Mouse (Mus musculus) adrenal gland, postnatal 14 days (tissue): ENCODE data around the gene Pdxp. TPM values are rescaled to one million over a fixed set of nuclear protein-coding genes. Genes with fewer than 3 reads are reported as not detected.
A peak's percentile ranks its signal among the peaks of the same experiment; 100 is the strongest.

Experiments
- DNase-seq: peaks from one replicate; pipeline ENCODE4 v3.0.0; 2021; ENCODE audit warnings: mixed read lengths
- total RNA-seq: library from RNA; stranded (reverse); gene quantifications from 2 replicates; pipeline ENCODE4 v1.2.3, GENCODE M21; 2021

Pdxp gene
- total RNA-seq, 1 experiment from 2014 or later, result 4.4 TPM

DNA sequence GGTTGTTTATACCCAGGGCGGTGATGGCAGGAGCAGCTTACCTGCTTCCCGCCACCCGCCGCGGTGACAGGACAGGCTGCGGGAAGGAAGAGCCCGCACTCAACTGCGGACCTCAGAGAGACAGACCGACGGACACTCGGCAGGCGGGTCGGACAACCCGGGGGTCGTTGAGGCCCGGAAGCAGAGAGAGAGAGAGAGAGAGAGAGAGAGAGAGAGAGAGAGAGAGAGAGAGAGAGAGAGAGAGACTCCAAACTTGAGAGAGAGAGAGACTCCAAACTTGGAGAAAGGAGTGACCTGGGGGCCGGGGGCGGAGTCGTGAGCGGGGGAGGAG, 14.3 kb upstream of the Pdxp start, which contains the start of gene Gm49510:
Gene Gm49510 (plus strand): TSS at position 259 of the 331 bp plus-strand sequence.
- DNase-seq, result no peak

DNA sequence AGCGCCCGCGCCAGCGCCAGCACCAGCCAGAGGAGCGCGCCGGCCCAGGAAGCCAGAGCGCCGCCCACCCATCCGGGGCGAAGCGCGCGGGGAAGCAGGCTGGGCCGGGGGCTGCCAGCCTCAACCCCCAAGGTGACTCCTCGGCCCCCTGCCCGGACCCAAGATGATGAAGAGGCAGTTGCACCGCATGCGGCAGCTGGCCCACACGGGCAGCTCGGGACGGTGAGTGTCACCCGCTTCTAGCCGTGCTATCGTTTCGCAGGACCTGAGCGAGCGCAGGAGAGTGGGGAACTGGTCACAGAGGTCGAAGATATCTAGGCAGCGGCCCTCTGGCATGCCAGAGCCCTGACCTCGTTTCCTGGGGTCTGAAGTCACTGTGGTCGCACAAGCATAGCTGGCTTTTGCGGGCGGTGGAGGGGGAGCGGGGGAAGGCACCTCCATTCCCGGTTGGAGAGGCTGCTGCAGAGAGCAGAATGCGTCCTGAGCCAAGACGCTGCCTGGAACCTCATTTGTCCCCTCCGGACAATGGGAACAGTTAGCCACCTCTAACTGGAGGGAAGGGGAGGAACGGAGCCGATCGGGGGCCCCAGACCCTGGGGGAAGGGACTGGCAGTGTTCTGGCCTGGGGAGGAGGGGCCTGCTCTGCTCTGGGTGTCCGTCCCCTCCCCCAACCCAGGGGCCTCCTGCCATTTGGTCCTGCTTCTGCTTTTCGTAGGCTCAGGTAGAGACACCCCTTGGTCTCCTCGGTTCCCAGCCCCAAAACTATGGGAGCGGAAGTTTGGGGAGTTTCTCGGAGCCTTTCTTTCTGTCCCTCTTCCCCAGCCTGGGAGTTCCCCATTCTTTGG, 13.8 kb upstream of the Pdxp start, which contains the start of gene Sh3bp1:
Gene Sh3bp1 (plus strand): TSS at position 29 of the 845 bp plus-strand sequence.
- peak; percentile 81 for DNase-seq

DNA sequence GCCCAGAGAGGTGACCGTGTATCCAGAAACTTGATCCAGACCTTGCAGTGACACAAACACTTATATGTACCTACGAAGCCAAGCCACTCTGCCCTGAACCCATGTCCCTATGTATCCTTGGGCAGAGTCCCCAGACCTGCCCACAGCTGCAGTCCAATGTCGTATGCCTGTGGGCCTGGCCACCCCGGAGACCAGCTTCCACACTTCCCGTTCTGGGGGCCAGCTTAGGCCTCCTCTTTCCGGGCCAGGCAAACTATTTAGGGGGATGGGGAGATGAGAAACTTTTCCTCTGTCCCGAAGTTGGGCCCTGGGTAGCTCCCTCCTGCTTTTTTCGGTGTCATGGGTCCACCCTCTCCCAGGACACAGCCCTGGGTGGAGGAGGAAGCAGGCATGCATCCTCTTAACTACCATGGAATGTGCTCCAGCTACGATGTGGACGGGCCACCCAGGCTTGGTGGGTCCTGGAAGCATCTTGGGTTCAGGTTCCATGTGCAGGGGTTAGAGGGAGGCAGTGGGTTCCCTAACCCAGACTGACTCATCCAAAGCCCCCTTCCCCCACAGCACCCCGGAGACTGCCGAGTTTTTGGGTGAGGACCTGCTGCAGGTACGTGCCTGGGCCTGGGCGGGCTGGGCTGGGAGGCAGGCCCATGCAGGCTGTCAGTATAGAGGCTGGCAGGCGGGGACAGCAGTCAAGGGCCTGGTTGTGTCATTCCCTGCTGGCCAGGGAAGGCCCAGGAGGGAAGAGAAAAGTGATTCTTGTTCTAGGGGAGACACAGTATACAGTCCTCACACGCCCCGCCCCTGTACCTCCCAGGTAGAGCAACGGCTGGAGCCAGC, 12.9 kb upstream of the Pdxp start:
- no peak for DNase-seq

DNA sequence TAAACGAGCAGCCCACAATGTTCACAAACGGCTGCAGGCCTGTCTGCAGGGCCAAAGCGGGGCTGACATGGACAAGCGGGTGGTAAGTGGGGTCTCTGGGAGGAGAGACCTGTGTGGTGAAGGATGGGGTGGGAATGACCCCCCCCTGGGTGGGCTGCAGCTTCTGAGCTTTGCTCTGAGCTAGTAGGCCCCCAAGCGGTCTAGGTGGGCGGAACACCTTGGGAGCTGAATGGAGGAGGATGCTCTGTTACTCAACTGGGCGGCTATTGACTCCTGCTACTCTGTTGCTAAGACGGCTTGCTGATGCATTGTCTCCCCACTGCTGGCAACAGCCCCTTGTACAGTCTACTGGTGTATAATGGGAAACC, 12.3 kb upstream of the Pdxp start:
- DNase-seq, result no peak

DNA sequence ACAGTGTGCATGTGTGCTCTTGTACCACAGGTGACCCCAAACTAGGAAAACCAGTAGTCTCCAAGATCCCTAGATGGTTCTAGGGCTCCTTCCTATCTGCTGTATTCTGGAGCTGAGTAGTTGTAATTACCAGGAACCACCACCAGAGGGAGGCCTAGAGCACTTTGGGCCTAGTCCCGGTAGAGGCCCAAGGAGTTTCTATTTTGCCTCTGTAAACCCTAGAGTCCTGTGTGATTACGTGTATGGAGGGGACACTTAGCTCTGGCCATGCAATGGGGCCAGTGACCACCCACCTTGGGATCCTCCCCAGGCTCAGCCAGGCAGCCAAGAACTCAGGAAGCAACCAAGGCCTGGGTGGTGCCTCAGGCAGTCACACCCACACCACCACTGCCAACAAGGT, 10.5 kb upstream of the Pdxp start:
- DNase-seq, result peak; percentile 90

DNA sequence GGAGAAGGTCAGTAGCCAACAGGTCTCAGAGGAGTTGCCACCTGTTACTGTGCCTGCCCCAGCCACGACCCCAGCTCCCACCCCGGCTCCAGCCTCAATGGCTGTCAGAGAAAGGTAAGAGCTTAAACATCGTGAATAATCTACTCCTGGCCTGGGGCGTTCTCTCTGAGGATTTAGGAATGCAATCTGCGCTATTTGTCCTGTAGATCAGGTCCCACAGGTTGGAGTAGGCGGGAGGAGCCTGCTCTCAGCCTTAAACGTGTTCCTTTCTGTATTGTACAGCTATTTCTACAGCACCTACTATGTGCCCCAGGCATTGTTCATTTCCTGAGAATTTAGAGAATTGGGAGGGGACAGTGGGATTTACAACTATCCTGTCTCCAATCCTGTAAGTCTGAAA, 5.3 kb upstream of the Pdxp start:
- no peak for DNase-seq

DNA sequence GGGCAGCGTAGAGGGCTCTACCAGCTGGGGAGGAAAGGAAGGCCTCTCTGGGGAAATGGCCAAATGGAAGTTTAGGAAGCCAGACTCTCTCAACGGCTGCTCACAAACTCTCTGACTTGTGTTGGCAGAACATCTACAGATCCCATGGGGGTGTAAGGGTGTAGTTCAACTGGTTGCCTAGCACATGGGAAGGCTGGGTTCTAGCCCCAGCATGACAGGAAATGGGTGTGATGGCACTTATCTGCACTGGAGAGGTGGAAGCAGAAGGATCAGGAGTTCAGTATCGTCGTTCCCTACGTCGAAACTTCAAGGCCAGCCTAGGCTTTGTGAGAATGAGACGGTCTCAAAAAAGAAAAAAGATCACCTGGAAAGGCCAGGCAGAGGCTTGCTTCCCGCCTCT, 4.7 kb upstream of the Pdxp start:
- no peak for DNase-seq

DNA sequence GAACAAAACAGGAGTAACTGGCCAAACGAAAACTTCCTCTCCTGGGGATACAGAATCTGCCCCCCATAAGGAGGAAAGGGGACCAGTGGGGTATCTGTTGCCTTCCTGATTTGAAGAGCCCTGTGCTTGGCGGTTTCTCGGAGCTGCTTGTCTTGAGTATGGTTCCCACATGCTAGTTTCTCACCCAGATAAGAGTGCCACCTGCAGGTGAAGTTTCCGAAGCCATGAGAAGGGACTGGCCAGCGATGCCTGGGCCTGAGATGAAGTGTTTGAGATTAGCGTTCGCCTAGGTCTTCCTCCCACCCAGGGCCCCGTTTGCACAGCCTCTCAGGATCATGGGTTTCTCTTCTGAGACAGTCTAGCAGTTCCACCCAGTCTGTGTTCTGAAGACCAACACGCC, 1.7 kb upstream of the Pdxp start:
- peak; percentile 61 for DNase-seq

DNA sequence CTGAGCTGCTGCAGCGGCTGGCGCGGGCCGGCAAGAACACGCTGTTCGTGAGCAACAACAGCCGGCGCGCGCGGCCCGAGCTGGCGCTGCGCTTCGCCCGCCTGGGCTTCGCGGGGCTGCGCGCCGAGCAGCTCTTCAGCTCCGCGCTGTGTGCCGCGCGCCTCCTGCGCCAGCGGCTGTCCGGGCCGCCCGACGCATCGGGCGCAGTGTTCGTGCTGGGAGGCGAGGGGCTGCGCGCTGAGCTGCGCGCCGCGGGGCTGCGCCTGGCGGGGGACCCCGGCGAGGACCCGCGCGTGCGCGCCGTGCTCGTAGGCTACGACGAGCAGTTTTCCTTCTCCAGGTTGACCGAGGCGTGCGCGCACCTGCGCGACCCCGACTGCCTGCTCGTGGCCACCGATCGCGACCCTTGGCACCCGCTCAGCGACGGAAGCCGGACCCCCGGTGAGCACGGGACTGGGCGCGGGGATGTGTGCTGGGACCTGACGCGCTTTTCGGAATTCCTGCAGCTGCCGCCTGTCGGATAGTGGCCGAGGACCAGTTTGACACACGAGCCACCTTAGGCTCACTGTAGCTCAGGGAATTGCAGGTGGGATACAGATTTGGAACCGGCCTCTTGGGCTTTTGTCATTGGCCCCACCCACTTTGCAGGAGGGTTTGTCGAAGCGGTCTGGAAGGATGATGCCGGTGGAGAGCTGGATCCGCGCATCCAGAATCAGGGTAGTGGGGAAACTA, 538 bp downstream of the Pdxp start:
- no peak for DNase-seq

DNA sequence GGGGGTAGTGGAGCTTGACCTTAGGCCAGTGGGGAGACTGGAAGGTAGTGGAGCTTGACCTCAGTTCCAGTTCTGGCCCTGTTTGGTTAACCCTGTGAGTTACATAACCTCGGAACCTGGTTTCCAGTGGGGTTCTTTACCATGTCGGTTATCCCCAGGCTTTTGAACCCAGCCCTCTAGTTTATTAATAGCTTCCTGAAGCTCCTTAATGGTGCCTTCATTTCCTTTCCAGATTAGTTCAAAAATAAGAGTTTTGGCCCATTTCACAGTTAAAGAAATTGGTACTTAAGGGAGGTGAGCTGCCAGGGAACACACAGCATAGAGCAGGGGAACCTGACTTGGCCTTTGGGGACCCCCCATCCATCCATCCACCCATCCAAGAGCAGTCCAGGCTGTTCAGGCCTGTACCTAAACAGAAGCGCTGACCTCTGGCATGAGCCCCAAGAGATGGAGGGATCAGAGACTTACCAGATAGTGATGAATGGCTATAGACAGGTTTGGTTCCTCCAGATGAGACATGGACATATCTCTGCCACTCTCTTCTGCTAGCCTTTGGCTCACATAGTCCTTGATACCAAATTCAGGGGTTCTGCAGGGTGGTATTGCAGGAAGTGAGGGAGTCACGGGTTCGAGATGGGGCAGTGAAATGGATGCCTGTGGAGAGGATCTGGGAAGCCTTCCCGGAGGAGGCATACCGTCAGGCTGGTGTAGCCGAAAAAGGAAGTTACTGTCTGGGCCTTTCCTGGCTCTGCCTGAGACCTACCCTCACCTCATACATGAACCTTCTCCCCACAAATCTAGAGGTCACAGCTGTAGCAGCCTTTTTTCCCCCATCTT, 1.3 kb downstream of the Pdxp start:
- DNase-seq, result no peak

DNA sequence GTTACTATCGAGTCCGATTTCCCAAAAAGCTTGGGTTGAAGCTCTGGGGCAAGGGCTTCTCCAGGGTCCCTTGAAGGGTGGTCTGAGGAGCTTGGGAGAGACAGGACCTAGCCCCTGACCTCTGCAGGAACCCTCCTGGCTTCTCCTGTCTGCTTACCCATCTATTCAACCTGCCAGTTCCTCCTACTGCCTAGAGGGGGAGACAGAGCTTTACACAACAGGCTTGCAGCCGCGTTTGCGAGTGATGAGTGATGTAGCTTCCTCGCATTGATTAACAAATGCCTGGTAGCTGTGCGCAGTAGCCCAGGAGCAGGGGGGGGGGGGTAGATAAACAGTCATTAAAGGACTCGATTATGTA, 1.9 kb downstream of the Pdxp start:
- DNase-seq, result peak; percentile 85

DNA sequence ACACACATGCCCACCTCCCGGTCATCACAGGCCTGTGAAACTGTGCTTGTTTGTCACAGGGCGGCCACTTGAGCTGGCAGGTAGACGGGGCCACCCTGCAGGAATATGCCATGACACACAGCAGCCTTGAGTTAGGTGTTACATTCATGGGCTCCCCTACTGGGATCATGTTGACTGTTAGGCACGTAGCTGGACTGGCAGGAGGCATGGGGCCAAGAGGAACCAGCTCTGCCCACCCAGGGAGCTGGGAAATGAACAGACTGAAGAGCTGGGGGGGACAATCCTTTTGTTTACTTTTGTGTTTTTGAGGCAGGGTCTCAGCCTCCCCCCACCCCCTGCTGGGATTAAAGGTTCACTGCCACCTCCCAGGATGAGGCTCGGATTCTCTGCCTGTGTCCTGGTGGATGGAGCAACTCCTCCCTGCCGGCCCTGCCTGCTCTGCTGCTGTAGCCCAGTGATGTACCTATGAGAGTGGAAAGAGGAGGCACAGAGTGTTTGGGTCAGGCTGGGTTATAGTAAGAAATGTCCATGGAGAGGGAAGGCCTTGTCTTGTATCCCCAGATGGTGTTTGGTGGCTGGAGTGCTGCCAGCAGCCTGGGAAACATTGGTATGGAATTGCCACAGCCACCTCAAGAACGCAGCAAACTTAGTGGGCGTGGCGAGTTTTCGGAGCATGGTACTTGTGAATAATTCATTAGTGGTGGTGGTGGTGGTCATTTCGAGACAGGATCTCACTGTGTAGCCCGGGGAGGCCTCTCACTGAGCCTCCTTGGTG, 2.5 kb downstream of the Pdxp start:
- no peak for DNase-seq

DNA sequence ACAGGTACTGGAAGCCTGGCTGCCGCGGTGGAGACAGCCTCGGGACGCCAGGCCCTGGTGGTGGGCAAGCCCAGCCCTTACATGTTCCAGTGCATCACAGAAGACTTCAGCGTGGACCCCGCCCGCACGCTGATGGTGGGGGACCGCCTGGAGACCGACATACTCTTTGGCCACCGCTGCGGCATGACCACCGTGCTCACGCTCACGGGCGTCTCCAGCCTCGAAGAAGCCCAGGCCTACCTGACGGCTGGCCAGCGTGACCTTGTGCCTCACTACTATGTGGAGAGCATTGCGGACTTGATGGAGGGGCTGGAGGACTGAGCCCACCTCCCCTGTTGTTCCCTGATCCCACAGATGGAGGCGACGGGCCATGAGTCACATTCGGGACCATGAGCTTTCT, 4.4 kb downstream of the Pdxp start:
- no peak for DNase-seq

DNA sequence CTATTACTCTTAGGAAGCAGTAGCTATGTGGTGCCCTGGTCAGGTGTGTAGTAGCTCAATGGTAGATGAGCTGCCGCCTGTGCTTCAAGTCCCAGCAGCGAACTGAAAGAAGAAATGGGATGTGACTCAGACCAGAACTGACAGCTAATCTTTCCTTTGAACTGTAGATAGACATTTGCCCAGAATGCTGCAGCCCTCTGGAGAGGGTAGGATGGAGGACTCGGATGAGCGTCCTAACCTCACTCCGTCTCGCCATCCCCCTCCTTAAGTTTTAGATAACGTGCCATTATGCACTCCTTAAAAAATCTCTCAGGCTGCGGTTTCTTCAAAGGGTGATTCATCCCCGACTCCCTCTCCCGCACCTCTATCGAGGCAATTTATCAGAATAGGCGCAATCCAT, 6.2 kb downstream of the Pdxp start:
- no peak for DNase-seq

DNA sequence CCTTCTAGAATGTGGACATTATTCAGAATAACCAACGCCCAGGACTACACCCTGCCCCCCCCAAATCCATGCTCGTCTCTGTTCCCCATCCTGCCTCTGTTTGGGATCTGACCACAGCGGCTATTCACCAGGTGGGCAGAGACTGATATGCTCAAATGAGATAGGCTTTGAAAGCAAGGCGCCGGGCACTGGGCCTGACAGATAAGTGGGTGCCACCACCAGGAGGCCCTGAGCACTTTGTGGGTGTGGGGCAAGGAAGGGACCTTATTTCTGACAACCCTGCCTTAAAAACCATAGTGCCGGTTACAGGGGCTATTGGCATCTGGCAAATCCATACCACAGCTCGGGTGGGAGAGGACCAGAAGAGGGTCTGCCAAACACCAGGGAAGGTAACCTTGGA, 9.0 kb downstream of the Pdxp start:
- DNase-seq, result no peak

DNA sequence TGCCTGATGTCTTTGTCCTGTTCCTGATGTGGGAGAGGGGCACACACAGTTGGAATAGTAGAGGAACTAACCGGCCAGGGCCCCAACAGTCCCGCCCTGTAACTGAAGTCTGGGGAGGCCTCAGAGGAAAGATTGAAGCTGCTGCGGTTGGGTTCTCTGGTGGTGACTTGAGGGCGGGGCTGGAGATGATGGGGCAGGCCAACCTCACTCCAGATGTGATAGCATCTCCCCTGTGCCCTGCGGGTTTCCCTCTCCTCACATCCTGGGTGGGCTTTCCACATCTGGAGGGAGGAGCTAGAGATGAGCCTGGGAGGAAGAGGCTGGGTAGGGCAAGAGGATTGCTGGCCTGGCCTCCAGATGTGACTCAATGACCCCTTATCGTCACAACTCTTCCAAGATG, 9.9 kb downstream of the Pdxp start:
- DNase-seq, result no peak

DNA sequence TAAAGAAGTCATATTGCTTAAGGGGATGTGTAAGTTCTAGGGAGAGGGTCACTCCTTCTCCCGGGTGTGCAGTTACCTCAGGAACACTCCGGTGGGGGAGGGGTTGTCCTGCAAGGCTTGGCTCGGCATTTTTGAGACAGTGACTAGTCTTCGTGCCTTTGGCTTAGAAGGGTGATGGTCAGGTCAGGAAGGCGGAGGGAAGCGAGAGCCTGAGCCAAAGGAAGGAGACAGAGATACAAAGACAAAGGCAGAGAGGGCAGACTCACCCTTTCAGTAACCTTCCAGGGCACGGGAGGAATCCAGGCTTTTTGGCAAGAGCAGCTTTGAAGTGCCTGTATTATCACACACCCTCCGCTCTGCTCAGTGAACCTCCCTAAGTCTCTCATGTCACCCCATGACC, 11.4 kb downstream of the Pdxp start:
- DNase-seq, result peak; percentile 82

DNA sequence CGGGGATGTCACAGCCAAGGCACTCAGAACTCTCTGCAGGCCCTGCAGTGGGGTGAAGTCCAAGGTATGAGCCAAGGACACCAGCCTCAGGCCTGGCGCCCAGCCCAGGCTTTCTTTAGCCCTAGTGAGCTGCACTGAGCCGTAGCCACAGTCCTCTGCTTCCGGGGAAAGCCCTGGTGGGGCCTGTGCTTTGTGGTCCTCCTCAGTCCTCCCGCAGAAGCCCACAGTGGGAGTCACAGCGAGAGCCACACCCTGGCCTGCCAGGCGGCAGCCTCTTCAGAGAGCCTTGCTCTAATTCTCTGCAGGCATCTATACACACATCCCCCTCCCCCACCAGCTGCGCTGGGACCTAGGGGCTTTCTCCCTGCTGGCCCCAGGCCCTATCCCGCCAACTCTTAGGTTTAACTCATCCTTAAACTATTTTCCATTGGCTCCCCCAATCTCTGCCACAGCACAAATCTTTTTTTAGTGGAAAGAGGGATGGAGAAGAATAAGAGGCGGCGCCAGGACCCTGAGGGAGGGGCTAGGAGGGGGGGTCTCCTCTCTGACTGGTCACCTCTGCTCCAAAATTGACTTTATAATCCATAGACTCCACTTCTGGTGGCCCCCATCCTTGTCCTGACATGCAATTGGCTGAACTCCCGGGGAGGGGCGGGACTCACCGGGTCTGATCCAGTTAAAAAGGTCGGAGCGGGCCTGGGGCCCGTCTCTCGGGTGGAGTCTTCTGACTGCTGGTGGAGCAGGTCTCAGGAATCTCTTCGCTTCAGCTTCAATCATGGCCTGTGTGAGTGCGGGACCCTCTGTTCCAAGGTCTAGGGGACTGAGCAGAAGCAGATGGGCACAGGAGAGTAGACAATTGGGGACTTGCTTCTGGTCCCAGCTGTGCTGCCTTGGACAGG, 12.6 kb downstream of the Pdxp start, which contains the start of gene Lgals1:
Gene Lgals1 (plus strand): TSS at position 705 of the 899 bp plus-strand sequence.
- DNase-seq, result peak; percentile 94

DNA sequence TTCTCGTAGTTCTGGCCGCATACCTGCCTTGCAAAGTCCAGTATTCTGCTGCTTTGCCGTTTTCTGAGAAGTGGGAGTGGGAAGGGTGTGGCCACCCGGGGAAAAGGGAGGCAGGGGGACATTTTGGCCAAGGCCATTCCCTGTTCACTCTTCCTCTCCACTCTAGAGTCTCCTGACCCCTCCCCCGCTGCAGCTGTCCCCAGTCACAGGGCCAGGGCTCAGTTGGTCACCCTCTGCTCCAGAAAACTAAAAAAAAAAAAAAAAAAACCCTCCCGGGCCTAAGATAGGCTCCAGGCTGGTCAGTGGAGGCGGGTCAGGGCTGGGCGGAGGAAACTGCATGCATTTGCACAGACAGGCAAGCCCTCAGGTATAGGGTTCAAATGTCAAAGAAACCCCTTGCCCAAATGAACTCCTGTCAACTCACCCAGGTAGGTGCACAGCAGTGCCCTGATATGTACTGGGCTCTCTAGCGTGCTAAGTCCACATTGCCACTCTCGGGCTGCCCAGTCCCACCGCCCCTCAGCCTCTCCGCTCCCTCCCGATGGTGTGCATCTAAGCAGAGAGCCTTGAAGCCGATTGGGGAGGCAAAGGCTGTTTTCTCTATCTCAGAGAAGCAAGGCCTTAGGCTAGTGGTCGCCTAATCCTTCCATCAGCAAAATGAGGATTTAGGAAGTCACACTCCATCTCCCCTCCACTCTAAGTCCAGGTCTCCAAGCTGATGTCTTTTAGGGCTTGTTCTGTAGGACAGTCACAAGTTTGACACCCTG, 13.5 kb downstream of the Pdxp start:
- peak; percentile 74 for DNase-seq
